Mouse (Mus musculus) erythroblast, adult 5-6 weeks (primary cell): ENCODE data around the gene Ceacam11. TPM values are rescaled to one million over a fixed set of nuclear protein-coding genes. Genes with fewer than 3 reads are reported as not detected.
"Not testable (repeated sequence)": the region's sequence is repeated elsewhere in the genome, so short reads cannot be mapped to it uniquely, and the experiment has no call there.

ENCODE experiments used
- ATAC-seq: replicated peaks from 2 replicates; pipeline ENCODE4 v1.8.0; 2016; ENCODE audit warnings: moderate number of reproducible peaks, mild to moderate bottlenecking, moderate TSS enrichment, inconsistent platforms; ENCODE audit not compliant: poor library complexity, low FRiP score, severe bottlenecking
- total RNA-seq, 2 experiments: library from RNA; stranded (forward) in 1 of 2; stranded (reverse) in 1 of 2; fragments of 150-400 nt in 1 of 2; fragments of 200-764, 138-1000 nt in 1 of 2; gene quantifications; 2 replicates each; pipeline versions ENCODE4 v1.2.3 to v1.2.4; 2015 to 2017; ENCODE audit warnings: low replicate concordance in 2 of 2

Ceacam11 gene
- total RNA-seq (2015; ENCODE audit: low replicate concordance) (not detected in 2 replicates), total RNA-seq (2017; ENCODE audit: low replicate concordance) (not detected in 2 replicates)

GRCm38 (mm10) chr7:17971824-17972223 is at the start of gene Ceacam11:
Gene Ceacam11, plus strand, starts transcription at chr7:17972124.
- ATAC-seq = no peak

- not testable (repeated sequence) for ATAC-seq
Measured at GRCm38 (mm10) chr7:18001131-18001530, 29.2 kb downstream of the Ceacam11 start.

- no peak for ATAC-seq
Measured at GRCm38 (mm10) chr7:18009589-18009988, 37.7 kb downstream of the Ceacam11 start, which contains the start of gene Ceacam13. Gene Ceacam13, plus strand, starts transcription at chr7:18009889.

Other genes starting within 250 kb of the Ceacam11 start
- gene Ceacam14, start 159.5 kb upstream of the Ceacam11 start, total RNA-seq (2015; ENCODE audit: low replicate concordance) = not detected in 2 replicates
- gene Ceacam14, start 159.5 kb upstream of the Ceacam11 start, total RNA-seq (2017; ENCODE audit: low replicate concordance) = not detected in 2 replicates
- not detected in 2 replicates for gene Gm5155, start 100.4 kb upstream of the Ceacam11 start, total RNA-seq (2015; ENCODE audit: low replicate concordance)
- gene Gm5155, start 100.4 kb upstream of the Ceacam11 start, total RNA-seq (2017; ENCODE audit: low replicate concordance) = not detected in 2 replicates
- gene Ceacam13, start 37.8 kb downstream of the Ceacam11 start, total RNA-seq (2015; ENCODE audit: low replicate concordance) = not detected in 2 replicates
- not detected in 2 replicates for gene Ceacam13, start 37.8 kb downstream of the Ceacam11 start, total RNA-seq (2017; ENCODE audit: low replicate concordance)
- gene Ceacam12, start 93.8 kb downstream of the Ceacam11 start, total RNA-seq (2015; ENCODE audit: low replicate concordance) = not detected in 2 replicates
- gene Ceacam12, start 93.8 kb downstream of the Ceacam11 start, total RNA-seq (2017; ENCODE audit: low replicate concordance) = not detected in 2 replicates
- not detected in 2 replicates for gene Igfl3, start 204.4 kb downstream of the Ceacam11 start, total RNA-seq (2015; ENCODE audit: low replicate concordance)
- gene Igfl3, start 204.4 kb downstream of the Ceacam11 start, total RNA-seq (2017; ENCODE audit: low replicate concordance) = not detected in 2 replicates